Mouse (Mus musculus) NIH3T3 (cell line): ENCODE data around the gene Anxa9.

Experiments used
- DNase-seq: peaks from one replicate; pipeline ENCODE4 v3.0.0-alpha.2; 2012; ENCODE audit warnings: low read depth

Anxa9 gene

DNA sequence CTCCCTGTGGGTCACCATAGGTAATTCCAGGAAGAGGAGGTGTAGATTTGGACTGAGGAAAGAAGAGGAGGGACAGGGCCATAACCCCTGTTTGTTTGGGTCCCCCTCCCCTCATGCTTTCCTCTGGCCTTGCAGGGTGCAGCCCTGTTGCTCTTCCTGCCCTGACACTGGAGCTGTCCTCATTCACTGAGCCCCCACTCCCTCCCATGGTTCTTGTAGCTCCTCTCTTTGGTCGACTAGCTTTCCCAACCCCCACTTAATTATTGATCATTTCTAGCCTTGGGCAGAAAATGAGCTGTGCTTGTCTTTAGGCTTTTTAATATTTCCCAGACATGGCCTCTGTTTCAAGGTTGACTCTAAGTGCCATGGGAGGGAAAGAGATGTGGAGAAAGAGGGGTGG lies 22.9 kb downstream of the Anxa9 start:
- no peak for DNase-seq

DNA sequence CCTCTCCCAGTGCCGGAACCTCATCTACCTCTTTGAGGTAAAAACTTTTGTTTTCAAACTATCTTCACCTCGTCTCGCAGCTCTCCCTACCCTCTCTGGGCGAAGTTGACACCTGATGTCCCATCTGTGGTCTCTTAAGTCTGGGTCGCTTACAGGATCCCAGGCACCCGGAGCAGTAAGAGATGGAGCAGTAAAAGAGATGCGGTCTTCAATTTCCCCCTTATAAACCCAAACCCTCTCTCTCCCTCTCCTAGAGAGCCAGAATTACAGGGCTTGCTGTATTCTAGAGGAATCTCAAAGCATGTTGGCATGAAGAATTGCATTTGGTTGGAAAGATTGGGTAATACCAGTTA lies 23.4 kb downstream of the Anxa9 start:
- peak; percentile 49 for DNase-seq

DNA sequence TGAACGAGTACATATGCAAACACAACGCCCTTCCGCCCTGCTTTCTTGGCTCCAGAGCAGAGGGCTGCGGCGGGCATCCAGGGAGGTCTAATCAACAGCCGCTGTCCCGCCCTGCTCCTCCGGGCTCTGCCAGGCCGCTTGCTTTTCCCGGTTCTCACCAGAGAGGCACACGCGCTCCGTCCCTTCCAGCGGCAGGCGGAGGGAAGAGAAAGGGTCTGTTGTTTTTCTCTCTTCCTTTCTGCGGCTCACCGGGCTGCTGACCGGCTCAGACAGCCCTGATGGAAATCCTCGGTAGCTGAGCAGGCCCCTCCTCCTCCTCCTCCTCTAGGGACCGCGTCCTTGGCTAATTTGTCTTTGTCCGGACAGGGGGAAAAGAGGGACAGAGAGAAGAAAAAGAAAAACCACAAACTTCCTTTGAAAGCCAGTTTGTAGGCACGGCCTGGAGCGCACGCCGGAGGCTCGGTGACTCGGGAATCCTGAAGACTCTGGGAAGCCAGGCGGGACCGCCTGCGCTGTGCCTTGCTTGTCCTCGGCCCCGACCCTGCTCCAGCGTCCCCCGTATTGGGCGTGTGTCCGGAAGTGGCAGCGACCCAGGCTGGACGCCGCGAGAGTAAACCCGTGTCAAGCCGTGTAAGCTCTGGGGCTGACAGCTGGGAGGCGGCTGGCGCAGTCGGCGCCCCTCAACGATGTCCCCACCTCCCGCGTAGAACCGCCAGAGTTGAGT lies 23.9 kb downstream of the Anxa9 start:
- DNase-seq, result peak; percentile 93

DNA sequence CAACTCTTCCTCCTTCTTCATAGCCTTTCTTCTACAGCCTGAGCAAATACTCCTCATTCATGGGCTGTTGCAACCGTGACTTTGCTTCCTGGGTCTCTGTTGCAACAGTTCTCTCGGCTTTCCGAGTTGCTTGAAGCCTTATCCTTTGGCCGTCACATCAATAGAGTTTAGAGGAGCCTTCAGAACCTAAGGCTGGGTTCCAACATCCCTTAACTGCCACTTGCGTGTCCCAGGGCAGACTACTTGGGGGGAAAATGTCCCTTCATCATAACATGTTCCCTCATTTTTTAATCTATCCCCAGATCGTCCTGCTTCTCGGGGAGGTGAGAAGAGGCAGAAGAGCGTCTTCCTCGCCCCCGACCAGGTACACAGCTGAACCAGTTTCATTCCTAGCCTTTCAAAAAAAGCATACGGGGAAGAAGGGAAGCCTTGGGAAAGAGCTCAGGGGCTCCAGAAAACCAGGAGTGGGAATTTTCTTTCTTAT lies 24.6 kb downstream of the Anxa9 start:
- peak; percentile 75 for DNase-seq

DNA sequence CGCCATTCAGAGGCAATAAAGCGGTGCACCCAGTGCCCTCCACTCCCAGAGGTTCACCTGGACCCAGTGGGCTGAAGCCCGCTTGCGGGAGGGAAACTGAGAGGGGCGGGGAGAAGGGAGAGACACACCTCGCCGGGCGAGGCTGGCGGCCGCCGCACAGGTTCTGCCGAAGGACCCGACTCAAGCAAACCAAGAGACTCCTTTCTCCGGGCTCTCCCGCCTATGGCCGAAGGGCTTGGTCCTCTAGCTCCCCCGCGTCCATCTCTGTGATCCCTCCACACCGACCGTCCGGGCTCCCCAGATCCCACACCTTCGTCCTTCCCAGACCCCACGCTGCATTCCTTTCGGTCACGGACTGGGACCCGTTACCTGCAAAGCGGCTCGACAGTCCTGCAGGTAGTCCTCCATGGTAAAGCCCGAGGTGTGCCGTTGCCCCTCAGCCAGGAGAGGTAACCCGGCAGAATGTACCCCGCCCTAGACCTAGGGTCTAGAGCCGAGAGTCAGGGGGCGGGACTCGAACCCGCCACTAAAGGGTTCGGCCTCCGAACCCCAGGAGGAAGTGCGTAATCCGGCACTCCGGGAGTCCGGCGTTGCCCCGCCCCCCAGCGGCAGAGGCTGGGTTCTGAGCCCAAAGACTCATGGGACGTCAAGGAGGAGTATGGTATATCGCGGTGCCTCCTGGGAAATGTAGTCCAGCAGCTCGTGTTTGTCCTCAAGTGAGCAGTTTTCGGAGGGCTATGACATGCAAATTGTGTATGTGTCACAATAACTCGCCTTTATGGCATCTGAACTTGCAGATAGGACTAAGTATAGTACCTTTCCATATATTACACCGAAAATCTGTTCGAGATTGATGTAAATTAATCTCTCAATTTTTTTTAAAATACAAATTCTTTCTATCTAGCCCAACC lies 25.5 kb downstream of the Anxa9 start, which contains the start of the genes Mindy1 and Prune1:
TSS of gene Mindy1 (plus strand) at position 130 of the 911 bp plus-strand sequence.
TSS of gene Prune1 (minus strand) at position 861 of the 911 bp plus-strand sequence.
- DNase-seq, result peak; percentile 99

DNA sequence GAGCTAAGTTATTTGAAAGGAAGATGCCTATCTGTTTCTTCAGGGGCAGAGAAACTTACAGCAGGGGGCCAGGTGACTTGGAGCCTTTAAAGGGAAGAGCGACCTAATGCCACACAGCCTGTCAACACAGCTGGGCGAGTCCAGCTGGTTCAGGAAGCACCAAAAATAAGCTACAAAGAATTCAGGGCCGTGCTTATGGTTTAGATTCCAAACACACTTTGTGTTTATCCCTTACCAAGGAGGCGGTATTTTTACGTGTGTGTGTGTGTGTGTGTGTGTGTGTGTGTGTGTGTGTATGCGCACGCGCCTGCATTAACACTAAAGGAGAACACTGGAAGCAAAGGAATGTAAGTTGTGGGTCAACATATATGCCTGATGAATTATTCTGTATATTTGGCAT lies 26.2 kb downstream of the Anxa9 start:
- DNase-seq, result peak; percentile 71

DNA sequence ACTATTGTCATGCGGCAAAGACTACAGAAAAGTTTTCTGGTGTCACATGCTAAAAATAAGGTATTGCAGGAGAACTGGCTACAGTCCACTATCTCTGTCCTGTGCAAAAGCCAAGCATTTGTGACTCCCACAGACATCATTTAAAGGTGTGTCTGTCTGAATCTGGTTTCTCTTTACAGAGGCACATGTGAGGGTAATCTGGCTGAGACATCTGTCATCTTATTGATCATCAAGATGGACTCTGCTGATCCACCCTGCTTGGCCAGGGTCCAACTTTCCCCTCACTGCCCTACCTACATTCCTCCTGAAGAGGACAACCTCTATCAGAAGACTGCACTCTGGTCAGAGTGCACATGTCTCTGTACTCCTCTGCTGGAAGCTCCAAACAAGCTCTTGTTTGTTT lies 29.8 kb downstream of the Anxa9 start:
- DNase-seq, result no peak

DNA sequence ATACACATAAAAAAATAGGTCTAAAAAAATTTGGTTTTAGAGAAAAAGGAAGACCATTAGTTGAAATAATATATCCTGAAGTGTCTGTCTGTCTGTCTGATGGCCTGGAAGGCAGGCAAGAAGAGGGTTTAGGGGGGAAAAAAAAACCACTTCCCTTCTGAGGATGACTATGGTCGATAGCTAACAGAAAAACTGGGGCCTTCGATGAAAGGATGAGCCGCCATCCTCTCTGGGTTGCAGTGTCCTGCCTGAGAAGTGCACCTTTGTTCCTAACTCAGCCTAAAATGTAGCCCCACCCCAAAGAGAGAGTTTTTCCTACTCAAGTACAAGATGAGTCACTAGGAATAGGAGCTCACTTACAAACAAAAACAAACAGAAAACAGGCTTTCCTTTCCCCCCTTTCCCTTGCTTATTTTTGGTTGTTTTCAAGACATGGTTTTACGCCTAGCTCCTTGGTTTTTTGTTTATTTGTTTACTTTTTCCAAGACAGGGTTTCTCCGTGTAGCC lies 30.5 kb downstream of the Anxa9 start:
- DNase-seq, result peak; percentile 47

DNA sequence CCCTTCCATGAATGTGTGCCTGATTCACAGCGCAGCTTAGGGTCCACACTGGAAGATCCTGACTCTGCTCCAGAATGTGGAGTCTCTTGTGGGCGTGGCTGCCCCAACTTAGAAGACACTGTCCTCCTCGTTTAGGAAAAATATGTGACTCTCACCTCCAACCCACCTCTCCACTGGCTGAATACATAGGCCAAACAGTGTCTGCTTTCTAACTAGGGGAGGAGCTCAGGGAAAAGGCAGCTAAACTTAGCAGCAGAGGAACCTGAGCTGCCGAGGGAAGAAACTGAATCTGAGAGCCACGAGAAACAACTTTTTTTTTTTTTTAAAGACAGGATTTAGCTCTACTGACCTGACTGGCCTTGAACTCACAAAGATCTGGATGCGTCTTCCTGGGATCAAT lies 31.8 kb downstream of the Anxa9 start:
- DNase-seq, result no peak

DNA sequence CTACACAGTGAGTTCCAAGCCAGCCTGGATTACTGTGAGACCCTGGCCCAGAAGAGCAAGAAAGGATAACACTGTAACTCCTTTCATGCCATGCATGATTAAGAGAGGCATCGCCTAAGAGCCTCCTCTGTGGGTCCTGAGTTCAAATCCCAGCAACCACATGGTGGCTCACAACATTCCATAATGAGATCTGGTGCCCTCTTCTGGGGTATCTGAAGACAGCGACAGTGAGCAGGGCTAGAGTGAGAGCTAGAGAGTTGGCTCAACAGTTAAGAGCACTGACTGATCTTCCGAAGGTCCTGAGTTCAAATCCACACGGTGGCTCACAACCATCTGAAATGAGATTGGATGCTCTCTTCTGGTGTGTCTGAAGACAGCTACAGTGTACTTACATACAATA lies 32.5 kb downstream of the Anxa9 start:
- no peak for DNase-seq

DNA sequence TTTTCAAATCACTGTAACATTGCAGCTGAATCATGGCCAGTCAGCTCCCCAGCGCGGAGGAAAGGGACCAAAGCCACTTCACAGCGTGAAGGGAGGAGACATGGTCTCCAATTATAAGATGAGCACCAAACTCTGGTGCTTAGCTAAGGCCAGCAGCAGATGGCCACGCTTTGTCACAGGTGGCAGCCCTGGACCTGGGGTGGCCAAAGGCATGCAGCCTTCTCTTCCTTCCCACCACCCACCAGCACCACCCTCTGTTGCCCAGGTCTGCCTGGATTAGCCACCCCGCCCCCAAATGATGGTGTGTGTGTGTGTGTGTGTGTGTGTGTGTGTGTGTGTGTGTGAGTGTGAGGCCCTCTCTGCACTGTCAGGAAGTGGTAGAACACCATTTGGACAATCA lies 33.5 kb downstream of the Anxa9 start:
- DNase-seq, result no peak

DNA sequence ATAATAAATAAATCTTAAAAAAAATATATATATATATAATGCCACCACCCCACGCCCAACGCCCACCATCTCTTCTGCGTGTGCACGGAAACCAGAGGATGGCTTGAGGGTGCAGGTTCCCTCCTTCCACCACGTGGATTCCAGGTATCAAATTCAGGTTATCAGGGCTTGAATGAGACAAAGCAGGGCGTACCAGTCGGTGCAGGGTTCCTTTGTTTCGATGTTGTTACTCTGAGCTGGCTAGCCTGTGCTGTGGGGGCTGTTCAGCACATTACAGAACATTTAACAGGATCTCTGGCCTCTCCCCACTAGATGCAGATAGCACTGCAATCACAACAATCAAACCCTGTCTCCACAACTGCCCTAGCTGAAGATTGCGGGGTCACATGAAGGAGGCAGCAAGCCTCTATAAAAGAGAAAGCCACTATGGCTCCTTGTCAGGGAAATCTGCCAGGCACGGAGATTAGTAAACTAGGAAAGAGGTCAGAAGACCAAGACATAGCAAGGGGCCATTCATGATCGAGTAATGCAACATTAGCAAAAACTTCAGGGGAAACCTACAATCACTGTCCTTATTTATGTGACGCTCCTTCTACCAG lies 36.1 kb downstream of the Anxa9 start:
- no peak for DNase-seq

DNA sequence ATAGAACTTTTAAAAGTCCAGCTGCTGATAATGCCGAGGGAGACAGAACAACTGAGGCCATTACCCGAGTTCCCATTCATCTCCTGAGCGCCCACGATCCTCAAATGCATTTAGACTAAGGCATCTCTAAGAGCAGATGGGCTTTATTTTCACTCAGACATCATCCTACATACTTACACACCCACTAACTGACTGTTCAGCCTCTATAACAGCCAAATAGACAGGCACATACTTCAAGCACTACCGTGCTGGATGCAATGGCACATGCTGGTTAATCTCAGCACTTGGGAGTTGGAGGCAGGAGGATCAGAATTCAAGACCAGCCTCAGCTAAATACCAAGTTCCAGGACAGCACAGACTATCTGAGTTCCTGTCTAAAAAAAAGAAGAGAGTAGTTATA lies 37.2 kb downstream of the Anxa9 start:
- DNase-seq, result no peak

DNA sequence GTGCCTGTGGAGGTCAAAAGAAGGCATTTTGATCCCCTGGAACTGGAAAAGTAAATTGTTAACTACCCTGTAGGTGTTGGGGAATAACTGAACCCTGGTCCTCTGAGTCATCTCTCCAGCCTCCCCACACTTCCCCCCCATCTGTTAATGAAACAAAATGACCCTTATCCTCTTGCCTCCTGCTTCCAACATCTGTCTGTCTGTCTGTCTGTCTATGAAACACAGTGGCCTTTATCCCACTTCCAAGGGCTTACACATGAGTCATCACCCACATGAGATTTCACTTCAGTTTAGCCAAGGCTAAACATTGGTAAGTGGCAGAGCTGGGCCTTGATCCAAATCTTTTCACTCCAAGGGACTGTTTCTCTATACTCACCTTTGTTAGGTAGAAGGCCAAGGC lies 39.1 kb downstream of the Anxa9 start:
- peak; percentile 72 for DNase-seq

DNA sequence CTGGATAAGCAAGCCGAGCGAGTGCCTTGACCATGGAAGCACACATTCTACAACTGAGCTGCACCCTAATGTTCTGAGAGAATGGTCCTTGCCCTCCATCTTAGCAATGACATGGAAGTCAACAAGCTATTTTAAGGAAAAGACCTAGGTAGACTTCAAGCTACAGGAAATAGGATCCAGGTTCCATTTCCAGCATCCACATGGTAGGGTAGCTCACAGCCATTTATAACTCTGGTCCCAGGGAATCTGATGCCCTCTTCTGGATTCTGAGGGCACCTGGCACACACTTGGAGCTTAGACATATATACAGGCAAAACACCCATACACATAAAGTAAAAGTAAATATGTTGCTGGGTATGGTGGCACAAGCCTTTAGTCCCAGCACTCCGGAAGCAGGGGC lies 40.9 kb downstream of the Anxa9 start:
- DNase-seq, result no peak

DNA sequence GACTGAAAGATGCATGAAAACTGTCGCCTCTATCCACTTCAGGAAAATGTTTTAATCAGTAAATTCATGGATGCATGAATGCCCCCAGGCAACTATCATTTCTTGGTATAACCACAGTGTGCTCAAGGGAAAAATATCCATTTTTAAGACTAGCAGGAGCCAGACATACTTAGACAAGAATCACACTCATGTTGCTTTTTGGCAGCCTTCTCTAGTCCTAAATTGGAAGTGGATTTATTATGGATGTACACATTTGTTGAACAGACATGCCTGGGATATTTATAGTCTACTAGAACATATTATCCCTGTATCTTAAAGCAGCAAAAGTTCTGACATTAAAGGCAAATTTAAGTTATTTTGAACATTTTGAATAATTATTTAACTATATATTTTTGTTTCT lies 42.3 kb downstream of the Anxa9 start:
- no peak for DNase-seq

DNA sequence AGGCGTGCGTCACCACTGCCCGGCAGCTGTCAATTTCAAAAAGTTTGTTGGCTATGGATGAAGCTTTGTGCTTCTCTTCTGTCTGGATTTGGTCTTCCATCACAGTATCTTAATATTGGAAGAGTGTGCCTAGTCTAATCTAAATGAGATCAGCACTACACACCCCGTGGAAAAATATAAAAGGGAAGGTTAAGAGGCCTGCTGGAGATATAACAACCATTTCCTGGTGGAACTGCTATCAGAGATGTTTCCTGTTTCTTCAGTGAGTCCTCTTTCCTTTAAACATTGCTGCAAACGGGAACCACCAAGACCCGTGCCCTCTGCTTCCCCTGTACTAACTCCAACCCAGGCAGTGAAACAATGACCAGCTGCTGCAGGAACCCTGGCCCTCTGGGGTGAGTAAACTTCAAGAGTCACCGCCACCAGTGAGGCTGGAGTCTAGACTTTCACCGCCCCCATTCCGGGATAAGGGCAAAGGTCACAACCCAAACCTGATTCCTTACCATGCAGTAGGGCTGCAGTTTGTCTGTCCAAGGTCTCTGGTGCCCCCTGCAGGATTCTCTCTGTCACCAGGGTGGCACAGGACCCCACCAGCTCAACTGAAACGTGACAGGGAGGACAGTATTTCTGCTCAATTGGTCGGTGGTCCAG lies 43.8 kb downstream of the Anxa9 start:
- DNase-seq, result peak; percentile 73

DNA sequence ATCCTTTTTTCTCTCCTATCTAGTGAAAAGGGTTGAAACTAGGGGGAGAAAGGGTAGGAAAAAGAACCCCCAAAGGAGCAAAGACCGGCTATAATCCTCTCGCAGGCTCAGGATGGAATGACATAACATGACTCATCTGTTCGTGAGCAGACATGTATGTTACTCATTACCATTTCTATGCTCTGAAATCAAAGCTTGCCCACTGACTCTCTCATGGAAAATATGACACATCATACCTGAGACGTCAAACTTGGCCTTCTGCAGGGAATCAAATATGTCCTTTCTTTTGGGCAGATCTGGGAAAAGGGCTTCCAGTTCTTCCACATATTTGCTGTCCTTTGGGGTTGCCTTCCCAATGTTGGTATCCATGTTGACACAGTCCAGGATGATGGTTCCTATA lies 45.0 kb downstream of the Anxa9 start:
- peak; percentile 80 for DNase-seq

DNA sequence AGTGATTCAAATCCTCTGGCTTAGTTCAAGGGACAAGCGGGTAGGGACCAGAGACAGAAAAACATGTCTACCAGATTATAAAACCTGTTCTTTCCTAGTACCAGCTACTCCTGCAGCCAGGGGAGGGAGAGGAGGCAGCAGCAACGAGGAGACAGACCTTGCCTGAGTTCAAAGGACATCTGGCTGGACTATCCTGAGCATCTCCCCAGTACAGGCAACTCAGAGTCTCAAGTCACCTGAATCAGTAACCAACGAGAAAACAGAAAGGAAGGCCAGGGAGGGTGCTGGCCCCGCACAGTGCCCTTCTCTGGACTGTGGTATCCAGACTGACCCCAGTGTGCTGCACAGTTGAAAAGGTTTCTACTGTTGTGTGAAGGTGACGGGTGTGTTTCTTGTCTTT lies 50.0 kb downstream of the Anxa9 start:
- no peak for DNase-seq

DNA sequence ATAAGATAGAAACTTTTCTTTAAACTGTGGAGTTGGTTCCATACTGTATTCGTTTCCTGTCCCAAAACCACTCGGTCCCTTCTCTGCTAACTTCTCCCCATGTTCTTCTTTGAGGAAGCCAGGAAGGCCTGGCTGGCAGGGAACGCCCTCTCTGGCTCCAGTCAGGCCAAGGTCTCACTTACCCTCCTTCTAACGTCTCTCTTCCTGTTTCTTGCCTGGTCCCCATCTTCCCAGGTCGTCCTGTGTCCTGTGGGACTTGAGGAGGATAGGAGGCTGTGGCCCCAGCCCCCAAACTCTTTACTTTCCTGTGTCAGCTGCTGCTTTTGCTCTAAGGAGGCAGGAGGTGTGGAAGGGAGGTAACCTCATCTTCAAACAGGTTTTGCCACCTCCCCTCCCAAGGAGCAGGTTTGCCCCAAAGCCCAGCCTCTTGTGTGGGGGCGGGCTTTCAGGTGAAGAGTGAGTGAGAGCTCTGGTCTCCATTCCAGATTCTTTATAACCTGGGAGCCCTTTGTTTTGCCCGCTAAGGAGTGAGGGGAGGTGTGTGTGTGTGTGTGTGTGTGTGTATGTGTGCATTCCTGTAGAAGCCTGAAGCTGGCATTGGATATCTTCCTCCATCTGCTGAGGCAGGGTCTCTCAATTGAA lies 56.1 kb downstream of the Anxa9 start, which contains the start of gene Bnipl:
TSS of gene Bnipl (minus strand) at position 411 of the 642 bp plus-strand sequence.
- DNase-seq, result no peak

DNA sequence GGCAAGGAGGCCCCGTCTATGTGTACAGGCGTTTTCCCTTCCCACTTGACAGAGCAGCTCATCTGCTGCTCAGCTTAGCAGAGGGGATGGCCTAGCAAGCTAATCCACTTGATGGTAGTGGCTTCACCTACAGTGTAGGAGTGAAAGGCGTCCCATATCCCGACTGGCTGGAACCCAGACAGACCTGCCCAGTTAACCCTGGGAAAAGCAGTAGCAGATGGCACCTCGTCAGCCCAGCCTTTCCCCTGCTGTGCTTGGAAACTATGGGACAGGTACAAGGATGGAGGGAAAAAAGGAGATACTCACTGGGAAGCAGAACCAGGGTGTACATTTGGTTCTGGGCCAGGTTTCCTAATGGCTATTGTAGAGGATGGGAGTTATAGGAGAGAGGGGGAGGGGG lies 56.6 kb downstream of the Anxa9 start:
- DNase-seq, result no peak
